9 mouse cellular contexts compared by ENCODE assay signal in genomic region chr8:121562941-121563351, GRCm38 (mm10). TPM values are rescaled to one million over a fixed set of nuclear protein-coding genes. Genes with fewer than 3 reads are reported as not detected.
DNase-seq lines count a peak whose midpoint lies in the region; ATAC-seq and TF ChIP-seq lines count a peak whose summit lies in the region.
"Had no signal": no experiment of that assay in that cellular context is flagged by ENCODE, and none has a peak within 500 bp of the region (broad histone marks: within the 10 kb centered on the region; RNA-seq: fewer than 3 reads in every experiment).

No protein-coding gene starts in this region.

- H3K27ac ChIP-seq in midbrain, embryonic 10.5 days (replicated peaks) = peak overlapping the region; percentile 68
- no peak overlapping the region for H3K27ac ChIP-seq in midbrain, embryonic 15.5 days
- peak overlapping the region; percentile 89 for H3K27ac ChIP-seq in heart, postnatal 0 days (ENCODE audit: low read depth)
- H3K27ac ChIP-seq in stomach, postnatal 0 days (replicated peaks) = 0 out of 2 replicates have a peak overlapping the region, but pooled peaks have one; percentile 18
- H3K27ac ChIP-seq in midbrain, embryonic 11.5 days (ENCODE audit: low read depth, low read length) = no peak overlapping the region

- H3K9ac ChIP-seq in midbrain, embryonic 15.5 days = no peak overlapping the region
- H3K9ac ChIP-seq in heart, postnatal 0 days (replicated peaks; ENCODE audit: low read depth, low read length) = no peak overlapping the region
- H3K9ac ChIP-seq in stomach, postnatal 0 days (ENCODE audit: low read length) = no peak overlapping the region
- no peak overlapping the region for H3K9ac ChIP-seq in midbrain, embryonic 11.5 days (ENCODE audit: low read length)

- DNase-seq in midbrain, embryonic 10.5 days (ENCODE audit: low spot score) = no peak
- peak; percentile 89 to 92 for DNase-seq in gastrocnemius, adult 8-10 months (ENCODE audit: low spot score in 2 of 2)
- DNase-seq in heart, postnatal 0 days (ENCODE audit: low spot score) = peak; percentile 84
- peak; percentile 64 for DNase-seq in stomach, postnatal 0 days (ENCODE audit: low spot score)
- no peak for DNase-seq in midbrain, embryonic 11.5 days (ENCODE audit: low spot score, missing footprints)
- DNase-seq in layer of hippocampus, postnatal 14 days (ENCODE audit: low spot score in 2 of 2) = no peak
- DNase-seq: thymus, postnatal 25 days had no signal

- TF ChIP-seq CTCF in heart, postnatal 0 days (IDR thresholded peaks at IDR 0.05; ENCODE audit: low read depth) = no peak
- no peak for TF ChIP-seq CTCF in stomach, postnatal 0 days (IDR thresholded peaks at IDR 0.05; ENCODE audit: low read depth)

- H3K9me3 ChIP-seq in midbrain, embryonic 10.5 days (replicated peaks) = no peaks in the 10 kb centered on the region
- H3K9me3 ChIP-seq in midbrain, embryonic 15.5 days = no peaks in the 10 kb centered on the region
- no peaks in the 10 kb centered on the region for H3K9me3 ChIP-seq in heart, postnatal 0 days (replicated peaks; ENCODE audit: control insufficient read depth, low read length)
- H3K9me3 ChIP-seq in stomach, postnatal 0 days (ENCODE audit: control insufficient read depth, low read length) = no peaks in the 10 kb centered on the region
- H3K9me3 ChIP-seq in midbrain, embryonic 11.5 days (ENCODE audit: control insufficient read depth, low read length) = no peaks in the 10 kb centered on the region

- peaks cover 38% of the 10 kb centered on the region for H3K36me3 ChIP-seq in midbrain, embryonic 10.5 days
- peaks cover 4% of the 10 kb centered on the region; the same call in 1 of the 2 replicates for H3K36me3 ChIP-seq in midbrain, embryonic 15.5 days (replicated peaks)
- H3K36me3 ChIP-seq in heart, postnatal 0 days (replicated peaks; ENCODE audit: control insufficient read depth, insufficient read depth, low read length) = peaks cover 26% of the 10 kb centered on the region
- H3K36me3 ChIP-seq in stomach, postnatal 0 days (ENCODE audit: control insufficient read depth, insufficient read depth, low read length) = 0 out of 2 replicates have a peak, but pooled peaks cover 6% of the 10 kb centered on the region
- H3K36me3 ChIP-seq in midbrain, embryonic 11.5 days (ENCODE audit: control insufficient read depth, insufficient read depth, low read length) = no peaks in the 10 kb centered on the region

- 86% methylated on average over 9 of the region's 9 CpGs for WGBS in midbrain, embryonic 10.5 days
- 74% methylated on average over 9 of the region's 9 CpGs for WGBS in midbrain, embryonic 15.5 days
- WGBS in heart, postnatal 0 days = 25% methylated on average over 9 of the region's 9 CpGs
- 52% methylated on average over 9 of the region's 9 CpGs for WGBS in stomach, postnatal 0 days
- WGBS in midbrain, embryonic 11.5 days = 89% methylated on average over 9 of the region's 9 CpGs

- H3K4me3 ChIP-seq in midbrain, embryonic 10.5 days = no peak overlapping the region
- no peak overlapping the region for H3K4me3 ChIP-seq in midbrain, embryonic 15.5 days
- no peak overlapping the region for H3K4me3 ChIP-seq in heart, postnatal 0 days (ENCODE audit: low read depth, low read length)
- H3K4me3 ChIP-seq in stomach, postnatal 0 days (ENCODE audit: low read depth, low read length) = no peak overlapping the region
- no peak overlapping the region for H3K4me3 ChIP-seq in midbrain, embryonic 11.5 days (ENCODE audit: low read depth, low read length)

- H3K4me1 ChIP-seq in midbrain, embryonic 10.5 days = peaks cover 54% of the 10 kb centered on the region
- no peaks in the 10 kb centered on the region for H3K4me1 ChIP-seq in midbrain, embryonic 15.5 days
- H3K4me1 ChIP-seq in heart, postnatal 0 days (ENCODE audit: control insufficient read depth, insufficient read depth) = peaks cover 7% of the 10 kb centered on the region
- H3K4me1 ChIP-seq in stomach, postnatal 0 days (replicated peaks; ENCODE audit: control insufficient read depth, insufficient read depth) = 0 out of 2 replicates have a peak, but pooled peaks cover 3% of the 10 kb centered on the region
- peaks cover 7% of the 10 kb centered on the region; the same call in 1 of the 2 replicates for H3K4me1 ChIP-seq in midbrain, embryonic 11.5 days (ENCODE audit: control insufficient read depth, insufficient read depth, low read length)

- no peak for ATAC-seq in midbrain, embryonic 15.5 days (replicated peaks)
- peak; percentile 94 for ATAC-seq in heart, postnatal 0 days (ENCODE audit: insufficient read depth, low read depth)
- ATAC-seq in stomach, postnatal 0 days (ENCODE audit: low FRiP score, low TSS enrichment) = peak; percentile 82
- no peak for ATAC-seq in midbrain, embryonic 11.5 days (ENCODE audit: low FRiP score)

- no peak overlapping the region for H3K4me2 ChIP-seq in midbrain, embryonic 15.5 days
- H3K4me2 ChIP-seq in heart, postnatal 0 days (ENCODE audit: low read depth, low read length) = 0 out of 2 replicates have a peak overlapping the region, but pooled peaks have one; percentile 2
- H3K4me2 ChIP-seq in stomach, postnatal 0 days (replicated peaks; ENCODE audit: low read depth) = no peak overlapping the region
- no peak overlapping the region for H3K4me2 ChIP-seq in midbrain, embryonic 11.5 days

- peak; percentile 98 for TF ChIP-seq EP300 in heart, postnatal 0 days (IDR thresholded peaks at IDR 0.05; ENCODE audit: low read depth)
- no peak for TF ChIP-seq EP300 in stomach, postnatal 0 days (optimal IDR thresholded peaks at IDR 0.05)

- H3K27me3 ChIP-seq in midbrain, embryonic 10.5 days (ENCODE audit: low read depth, poor library complexity, severe bottlenecking) = no peaks in the 10 kb centered on the region
- H3K27me3 ChIP-seq in midbrain, embryonic 15.5 days (replicated peaks) = no peaks in the 10 kb centered on the region
- no peaks in the 10 kb centered on the region for H3K27me3 ChIP-seq in heart, postnatal 0 days (ENCODE audit: control insufficient read depth, insufficient read depth, low read length)
- H3K27me3 ChIP-seq in stomach, postnatal 0 days (ENCODE audit: control insufficient read depth, insufficient read depth, low read length) = no peaks in the 10 kb centered on the region
- H3K27me3 ChIP-seq in midbrain, embryonic 11.5 days (ENCODE audit: control insufficient read depth, insufficient read depth, low read length) = no peaks in the 10 kb centered on the region

RNA-seq across cellular contexts. Expression of gene Fbxo31, which starts 15.7 kb away (rescaled TPM):
- 14.8 TPM in 2 replicates for polyA plus RNA-seq in midbrain, embryonic 10.5 days (2016; fragmentation: Nextera tagmentation; extraction: Ambion mirVana)
- 34.5 and 36.5 TPM in 2 replicates for polyA plus RNA-seq in midbrain, embryonic 15.5 days (2015; fragmentation: Nextera tagmentation; extraction: Ambion mirVana)
- total RNA-seq in gastrocnemius, adult 8-10 months (2022) = 100 to 1,000 TPM; 141 to 254 (median 161) TPM
- 26.7 and 28.9 TPM in 2 replicates for total RNA-seq in heart, postnatal 0 days (2014; rRNA removed; ENCODE audit: low replicate concordance)
- polyA plus RNA-seq in heart, postnatal 0 days (2015; fragmentation: Nextera tagmentation; extraction: Ambion mirVana) = 12.7 and 13.5 TPM in 2 replicates
- polyA plus RNA-seq in stomach, postnatal 0 days (2015; fragmentation: Nextera tagmentation; extraction: Ambion mirVana) = 10.0 and 10.9 TPM in 2 replicates
- 11.0 and 16.3 TPM in 2 replicates for polyA plus RNA-seq in midbrain, embryonic 11.5 days (2014; fragmentation: Nextera tagmentation; extraction: Ambion mirVana)
- total RNA-seq in layer of hippocampus, postnatal 14 days (2021) = 10 to 100 TPM; 81.3 to 98.2 TPM

RNA-seq across cellular contexts. Expression of gene 1700018B08Rik, which starts 18.8 kb away (rescaled TPM):
- not detected in 2 replicates for polyA plus RNA-seq in midbrain, embryonic 10.5 days (2016; fragmentation: Nextera tagmentation; extraction: Ambion mirVana)
- not detected in 2 replicates for polyA plus RNA-seq in midbrain, embryonic 15.5 days (2015; fragmentation: Nextera tagmentation; extraction: Ambion mirVana)
- total RNA-seq in gastrocnemius, adult 8-10 months (2022) = not detected
- total RNA-seq in heart, postnatal 0 days (2014; rRNA removed; ENCODE audit: low replicate concordance) = not detected in 2 replicates
- polyA plus RNA-seq in heart, postnatal 0 days (2015; fragmentation: Nextera tagmentation; extraction: Ambion mirVana) = not detected in 2 replicates
- not detected in 2 replicates for polyA plus RNA-seq in stomach, postnatal 0 days (2015; fragmentation: Nextera tagmentation; extraction: Ambion mirVana)
- polyA plus RNA-seq in midbrain, embryonic 11.5 days (2014; fragmentation: Nextera tagmentation; extraction: Ambion mirVana) = not detected in 2 replicates
- not detected for total RNA-seq in layer of hippocampus, postnatal 14 days (2021)
- total RNA-seq: left cerebral cortex, adult 8-10 months had no signal

RNA-seq across cellular contexts. Expression of gene Map1lc3b, which starts 27.2 kb away (rescaled TPM):
- 208 and 250 TPM in 2 replicates for polyA plus RNA-seq in midbrain, embryonic 10.5 days (2016; fragmentation: Nextera tagmentation; extraction: Ambion mirVana)
- polyA plus RNA-seq in midbrain, embryonic 15.5 days (2015; fragmentation: Nextera tagmentation; extraction: Ambion mirVana) = 372 and 386 TPM in 2 replicates
- 100 to 1,000 TPM; 163 to 207 (median 201) TPM for total RNA-seq in gastrocnemius, adult 8-10 months (2022)
- 186 and 191 TPM in 2 replicates for total RNA-seq in heart, postnatal 0 days (2014; rRNA removed; ENCODE audit: low replicate concordance)
- 313 and 342 TPM in 2 replicates for polyA plus RNA-seq in heart, postnatal 0 days (2015; fragmentation: Nextera tagmentation; extraction: Ambion mirVana)
- polyA plus RNA-seq in stomach, postnatal 0 days (2015; fragmentation: Nextera tagmentation; extraction: Ambion mirVana) = 262 and 274 TPM in 2 replicates
- 282 and 283 TPM in 2 replicates for polyA plus RNA-seq in midbrain, embryonic 11.5 days (2014; fragmentation: Nextera tagmentation; extraction: Ambion mirVana)
- total RNA-seq in layer of hippocampus, postnatal 14 days (2021) = 100 to 1,000 TPM; 172 to 184 TPM

Comparison
In these comparisons a context has a peak if more than half of its experiments do, and no peak if none do; other contexts are left out.
1. H3K27ac ChIP-seq: peak in midbrain, embryonic 10.5 days (single experiment), heart, postnatal 0 days (single experiment) and stomach, postnatal 0 days (single experiment); none in midbrain, embryonic 15.5 days (single experiment) and midbrain, embryonic 11.5 days (single experiment).
2. DNase-seq: peak in gastrocnemius, adult 8-10 months (2 of 2), heart, postnatal 0 days (single experiment) and stomach, postnatal 0 days (single experiment); none in midbrain, embryonic 10.5 days (single experiment), midbrain, embryonic 11.5 days (single experiment) and layer of hippocampus, postnatal 14 days (0 of 2).
3. ATAC-seq: peak in heart, postnatal 0 days (single experiment) and stomach, postnatal 0 days (single experiment); none in midbrain, embryonic 15.5 days (single experiment) and midbrain, embryonic 11.5 days (single experiment).